Mouse (Mus musculus): Measurements from ENCODE around the gene Anapc1. TPM values are rescaled to one million over a fixed set of nuclear protein-coding genes. Genes with fewer than 3 reads are reported as not detected.
A peak's percentile ranks its signal among the peaks of the same experiment; 100 is the strongest.

Gene Anapc1
- total RNA-seq (2015) (53.6 and 63.7 TPM in 2 replicates), total RNA-seq (2017) (56.1 and 72.0 TPM in 2 replicates)

DNA sequence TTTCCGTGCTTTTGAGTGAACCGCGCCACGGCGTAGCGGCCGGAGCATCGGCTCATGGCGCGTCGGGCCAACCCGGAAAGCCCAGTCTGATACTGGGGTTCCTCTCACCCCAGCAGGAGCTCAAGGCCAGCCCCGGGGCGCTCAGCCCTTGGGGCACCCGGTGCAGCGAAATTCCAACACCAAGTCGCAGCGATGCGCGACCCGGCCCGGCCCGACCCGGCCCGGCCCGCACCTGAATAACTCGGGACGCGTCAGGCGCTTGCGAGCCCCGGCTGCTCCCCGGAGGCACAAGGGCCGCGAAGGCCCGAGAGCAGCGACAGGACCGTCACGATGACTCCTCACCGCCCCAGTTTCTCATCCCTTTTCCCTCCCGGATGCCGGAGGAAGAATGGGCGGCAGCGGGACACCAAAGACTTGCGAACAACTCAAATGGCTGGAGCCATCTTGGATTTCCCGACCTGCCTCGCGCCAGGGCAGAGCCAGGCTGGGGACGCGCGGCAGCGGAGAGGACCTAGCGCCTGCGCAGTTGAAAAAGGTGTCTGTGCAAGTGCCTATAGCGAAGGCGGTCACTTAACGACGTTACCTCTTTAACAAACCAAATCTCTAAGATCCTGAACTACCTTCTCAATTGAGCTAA lies at the start of gene Anapc1:
Gene Anapc1, minus strand, starts transcription at position 471 of the 637 bp plus-strand sequence.
- ATAC-seq (ENCODE audit: poor library complexity, severe bottlenecking): peak; percentile 100

DNA sequence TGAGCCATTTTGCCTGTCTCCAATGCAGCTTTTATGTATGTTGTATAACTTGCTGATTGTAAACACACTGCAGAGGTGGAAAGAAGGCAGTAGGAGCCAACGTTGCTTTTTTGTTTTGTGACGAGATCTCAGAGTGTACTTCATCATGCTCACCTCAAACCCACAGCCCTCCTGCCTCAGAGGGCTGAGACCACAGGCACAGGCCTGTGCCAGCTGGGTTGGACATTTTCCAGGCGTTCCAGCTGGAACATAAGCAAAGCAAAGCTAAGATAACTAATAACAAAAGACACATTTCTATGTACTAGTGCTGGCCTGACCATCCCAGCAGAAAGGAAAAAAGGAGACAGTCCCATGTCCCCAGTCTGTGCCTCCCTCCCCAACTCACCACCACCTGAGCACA lies 47.9 kb upstream of the Anapc1 start:
- no peak for ATAC-seq (ENCODE audit: poor library complexity, severe bottlenecking)

DNA sequence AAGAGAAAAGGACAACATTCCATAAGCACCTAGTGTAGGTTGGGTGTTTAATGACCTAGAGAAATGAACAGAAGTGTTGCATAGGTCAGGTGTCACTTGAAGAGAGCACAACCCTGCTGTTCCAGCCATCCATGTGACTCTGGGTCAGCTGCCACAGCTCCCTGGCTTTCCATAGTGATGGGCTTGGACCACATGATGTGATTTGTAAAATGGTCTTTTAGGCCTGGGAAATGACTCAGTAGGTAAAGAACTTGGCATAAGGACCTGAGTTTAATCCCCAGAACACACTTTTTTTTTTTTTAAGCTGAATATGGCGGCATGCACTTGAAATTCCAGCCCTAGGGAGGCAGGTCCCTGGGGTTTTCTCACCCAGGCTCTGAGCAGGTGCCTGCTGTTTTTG lies 44.8 kb upstream of the Anapc1 start:
- ATAC-seq (ENCODE audit: poor library complexity, severe bottlenecking): no peak

DNA sequence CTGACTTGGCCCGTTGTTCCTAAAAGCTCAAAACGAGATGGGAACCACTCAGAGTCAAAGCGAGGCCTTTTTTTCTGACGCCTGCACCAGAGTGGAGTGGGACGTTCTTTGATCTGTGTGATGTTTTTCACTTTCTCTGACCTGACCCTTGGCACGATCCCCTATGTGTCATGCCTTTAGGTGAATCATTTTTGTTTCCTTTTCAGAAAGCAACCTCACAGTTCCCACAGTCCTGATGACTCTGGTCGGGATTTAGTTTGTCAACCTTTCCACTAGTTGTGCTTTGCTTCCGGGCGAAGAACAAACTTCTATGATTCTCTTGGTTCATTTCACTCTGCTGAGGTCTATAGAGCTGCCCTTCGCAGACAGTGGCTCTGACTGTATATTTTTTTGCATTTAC lies 44.3 kb upstream of the Anapc1 start:
- ATAC-seq (ENCODE audit: poor library complexity, severe bottlenecking): no peak

DNA sequence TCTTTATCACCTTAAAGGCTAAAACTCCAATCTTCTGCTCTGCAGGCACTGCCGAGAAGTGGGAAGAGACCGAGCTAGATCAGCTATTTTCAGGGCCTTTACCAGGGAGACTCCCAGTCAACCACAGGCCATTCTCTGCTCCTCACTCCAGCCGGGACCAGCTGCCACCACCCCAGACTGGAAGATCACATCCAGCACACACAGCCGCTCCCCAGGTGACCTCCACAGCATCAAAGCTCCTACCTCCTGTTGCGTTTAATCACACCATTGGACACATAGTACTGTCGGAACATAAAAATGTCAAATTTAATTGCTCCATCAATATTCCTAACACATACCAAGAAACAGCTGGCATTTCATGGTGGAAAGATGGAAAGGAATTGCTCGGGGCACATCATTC lies 42.0 kb upstream of the Anapc1 start:
- no peak for ATAC-seq (ENCODE audit: poor library complexity, severe bottlenecking)

DNA sequence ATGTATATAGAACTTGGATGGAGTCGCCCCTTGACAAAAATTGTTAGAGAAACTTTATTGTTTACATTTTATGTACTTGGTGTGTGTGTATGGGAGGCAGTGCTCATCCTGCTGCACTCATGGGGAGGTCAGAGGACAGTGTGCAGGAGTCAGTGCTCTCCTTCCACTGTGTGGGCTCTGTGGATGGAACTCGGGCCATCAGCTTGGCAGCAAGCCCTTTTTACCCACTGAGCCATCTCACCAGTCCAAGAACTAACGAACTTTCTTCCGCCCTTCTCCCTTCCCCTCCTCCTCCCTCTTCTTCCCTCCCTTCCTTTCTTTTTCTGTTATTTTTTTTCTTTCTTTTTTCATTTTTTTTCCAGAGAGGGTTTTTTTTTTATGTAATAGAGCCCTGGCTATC lies 40.9 kb upstream of the Anapc1 start:
- ATAC-seq (ENCODE audit: poor library complexity, severe bottlenecking): no peak

DNA sequence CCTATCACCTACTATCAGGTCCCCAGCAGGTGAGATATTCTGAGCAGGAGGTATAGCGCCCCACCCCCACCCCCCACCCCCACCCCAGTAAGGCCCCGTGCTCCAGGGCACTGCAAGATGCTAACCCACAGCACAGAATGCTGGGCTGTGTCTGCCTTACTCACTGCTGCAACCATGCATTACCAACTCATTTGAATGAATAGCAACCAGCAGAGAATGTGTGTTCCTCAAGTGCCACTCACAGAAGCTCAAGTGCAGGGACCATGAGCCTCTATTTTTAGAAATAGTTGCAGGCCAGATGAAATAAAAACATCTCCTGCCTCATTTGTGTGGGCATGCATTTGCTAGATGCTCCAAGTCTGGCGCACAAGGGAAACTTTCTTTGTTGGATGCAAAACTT lies 40.4 kb upstream of the Anapc1 start:
- ATAC-seq (ENCODE audit: poor library complexity, severe bottlenecking): no peak

DNA sequence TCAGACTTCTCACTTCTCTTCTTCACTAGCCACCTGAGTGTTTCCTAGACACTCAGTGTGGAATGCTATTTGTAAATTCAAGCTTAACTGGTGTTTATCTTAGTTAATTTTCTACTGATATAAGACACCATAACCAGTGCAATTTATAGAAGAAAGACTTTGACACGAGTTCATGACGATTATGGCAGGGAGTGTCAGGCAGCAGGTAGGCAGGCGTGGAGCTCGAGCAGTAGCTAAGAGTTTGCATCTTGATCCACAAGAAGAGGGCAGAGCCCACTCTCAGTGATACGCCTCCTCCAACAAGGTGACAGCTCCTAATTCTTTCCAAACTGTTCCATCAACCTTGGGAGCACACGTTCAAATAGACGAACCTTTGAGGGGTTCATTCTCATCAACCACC lies 39.4 kb upstream of the Anapc1 start:
- ATAC-seq (ENCODE audit: poor library complexity, severe bottlenecking): no peak

DNA sequence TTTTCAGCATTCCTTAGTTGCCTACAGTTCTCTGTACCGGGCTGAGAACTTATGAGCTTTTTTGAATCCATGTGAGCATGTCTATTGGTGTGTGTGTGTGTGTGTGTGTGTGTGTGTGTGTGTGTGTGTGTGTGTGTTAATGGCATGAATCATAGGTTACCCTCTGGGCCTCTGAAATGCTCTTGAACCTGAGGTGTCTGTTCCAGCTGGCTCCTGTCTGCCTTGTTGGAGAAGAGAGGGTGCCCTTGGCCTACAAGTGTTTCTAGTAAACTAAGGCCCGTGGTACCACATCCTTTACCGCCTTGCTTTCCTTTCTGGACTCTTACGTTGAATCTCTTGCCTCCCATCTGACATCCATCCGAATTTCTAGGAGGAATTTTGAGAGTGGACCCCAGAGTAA lies 38.9 kb upstream of the Anapc1 start:
- no peak for ATAC-seq (ENCODE audit: poor library complexity, severe bottlenecking)

DNA sequence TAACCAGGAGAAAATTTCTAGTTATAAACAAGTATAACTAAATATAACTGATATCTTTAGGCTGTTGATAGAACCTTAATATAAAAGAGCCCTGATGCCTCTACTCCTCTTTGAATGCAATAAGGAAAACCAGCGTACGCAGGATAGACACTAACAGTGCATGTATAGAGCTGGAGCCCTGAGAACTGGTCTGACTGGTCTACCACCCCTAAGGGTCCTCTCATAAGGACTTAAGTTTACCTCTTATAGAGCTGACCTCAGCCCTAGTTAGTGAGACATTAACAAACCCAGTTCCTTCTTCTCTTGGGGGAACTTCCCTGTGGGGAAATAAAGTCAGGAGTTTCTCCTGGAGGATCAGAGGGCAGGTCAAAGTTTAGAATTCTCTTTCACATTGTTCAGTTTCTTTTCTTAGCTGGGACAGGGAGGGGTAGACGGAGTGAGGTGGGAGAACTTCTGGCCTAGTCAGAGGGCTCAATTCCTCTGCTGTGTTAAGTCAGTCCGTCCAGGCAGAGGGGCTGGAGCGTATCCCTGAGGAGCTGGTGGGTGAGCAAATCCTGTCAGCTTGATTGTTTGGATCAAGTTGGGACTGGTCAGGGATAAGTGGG lies 35.0 kb upstream of the Anapc1 start:
- no peak for ATAC-seq (ENCODE audit: poor library complexity, severe bottlenecking)

DNA sequence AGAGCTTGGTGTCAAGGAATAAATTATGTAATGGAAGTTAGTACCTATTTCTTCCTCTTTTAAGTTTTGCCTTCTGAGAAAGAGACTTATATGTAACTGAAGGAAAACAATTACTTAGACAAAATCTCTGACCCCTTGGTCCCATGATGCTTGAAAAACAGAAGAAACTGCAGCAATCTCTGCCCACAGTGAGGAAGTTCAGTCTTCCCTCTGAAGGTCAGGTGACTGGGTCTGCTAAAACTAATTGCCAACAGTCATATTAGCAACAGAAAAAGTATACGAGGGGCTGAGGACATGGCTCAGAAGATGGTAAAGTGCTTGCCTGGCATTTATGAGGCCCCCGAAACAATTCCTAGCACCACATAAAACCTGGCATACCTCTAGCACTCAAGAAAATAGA lies 32.2 kb upstream of the Anapc1 start:
- ATAC-seq (ENCODE audit: poor library complexity, severe bottlenecking): no peak

DNA sequence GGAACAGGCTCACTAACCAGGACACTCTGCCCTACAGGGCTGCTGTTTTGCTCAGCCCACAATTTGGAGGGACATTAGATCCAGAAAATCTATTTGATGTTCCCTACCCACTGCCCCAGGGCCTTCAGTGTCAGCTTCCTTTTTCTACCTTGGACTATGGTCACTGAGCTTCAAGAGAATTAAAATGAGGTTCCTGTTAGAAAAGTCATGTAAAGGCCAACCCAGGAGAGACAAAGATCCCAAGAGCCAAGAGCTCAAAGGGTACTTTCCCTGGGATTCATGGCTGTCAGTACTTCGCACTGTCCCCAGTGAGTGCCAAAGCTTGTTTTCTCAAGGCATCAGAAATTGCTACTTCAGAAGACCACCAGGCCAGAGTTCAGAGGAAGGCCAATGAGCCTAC lies 28.8 kb upstream of the Anapc1 start:
- no peak for ATAC-seq (ENCODE audit: poor library complexity, severe bottlenecking)

DNA sequence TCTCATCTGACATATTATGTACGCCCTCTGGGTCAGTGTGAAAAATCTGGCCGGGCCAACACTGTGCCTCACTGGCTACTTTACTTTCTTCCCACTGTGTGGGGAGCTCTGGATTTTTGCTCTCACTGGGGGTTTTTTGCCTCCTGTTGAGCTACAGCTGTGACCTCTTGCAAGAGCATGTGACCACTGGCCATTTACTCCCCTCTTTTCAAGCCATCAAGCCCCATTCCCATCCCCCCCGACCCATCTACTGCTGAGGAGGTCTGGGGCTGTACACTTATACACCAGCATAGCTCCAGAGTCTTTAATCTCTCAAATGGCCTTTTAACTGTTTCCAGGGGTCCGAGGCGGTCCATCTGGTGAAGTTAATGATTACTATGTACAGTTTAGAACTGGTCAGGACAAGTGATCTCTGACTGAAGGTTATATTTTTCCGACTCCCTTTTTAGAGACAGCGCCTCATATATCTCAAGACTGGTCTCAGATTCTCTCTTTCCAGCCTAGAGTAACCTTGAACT lies 27.6 kb upstream of the Anapc1 start:
- ATAC-seq (ENCODE audit: poor library complexity, severe bottlenecking): no peak

DNA sequence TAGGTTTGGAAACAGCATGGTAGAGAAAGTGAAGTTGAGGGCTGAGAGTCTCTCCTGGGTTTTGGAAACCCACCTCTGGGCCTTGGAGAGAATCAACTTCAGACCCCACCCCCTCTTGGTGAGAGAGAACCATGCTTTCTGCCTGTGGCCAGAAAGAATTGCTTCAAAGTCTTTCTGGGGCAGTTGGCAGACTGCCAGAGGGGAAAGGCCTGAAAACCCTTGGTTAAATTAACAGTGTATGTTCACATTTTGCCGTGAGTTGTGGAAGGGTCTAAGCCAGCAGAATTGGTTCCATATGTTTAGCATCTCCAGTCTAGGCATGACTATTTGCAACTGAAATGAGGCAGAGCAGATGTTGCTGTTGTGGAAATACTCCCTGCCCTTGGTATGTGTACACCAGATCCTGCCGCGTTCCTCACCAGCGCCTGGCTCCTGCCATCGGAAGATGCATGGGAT lies 26.4 kb upstream of the Anapc1 start:
- ATAC-seq (ENCODE audit: poor library complexity, severe bottlenecking): no peak

DNA sequence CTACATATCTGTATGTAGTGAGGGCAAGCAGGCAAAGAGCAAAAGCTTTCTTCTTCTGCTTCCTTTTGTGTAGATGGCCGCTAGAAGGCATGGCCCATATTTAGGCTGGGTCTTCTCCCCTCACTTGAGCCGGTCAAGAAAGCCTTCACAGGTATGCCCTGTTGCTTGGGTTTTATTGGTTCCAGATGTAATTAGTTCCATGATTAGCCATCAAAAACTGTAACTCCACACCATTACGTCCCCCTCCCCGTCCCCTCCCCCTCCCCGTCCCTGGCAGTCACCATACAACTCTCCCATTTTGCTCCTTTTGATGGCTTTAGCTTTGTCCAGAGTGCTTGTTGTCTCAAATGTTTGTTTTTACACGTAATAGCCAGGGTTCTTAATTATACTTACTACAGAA lies 25.7 kb upstream of the Anapc1 start:
- ATAC-seq (ENCODE audit: poor library complexity, severe bottlenecking): no peak

DNA sequence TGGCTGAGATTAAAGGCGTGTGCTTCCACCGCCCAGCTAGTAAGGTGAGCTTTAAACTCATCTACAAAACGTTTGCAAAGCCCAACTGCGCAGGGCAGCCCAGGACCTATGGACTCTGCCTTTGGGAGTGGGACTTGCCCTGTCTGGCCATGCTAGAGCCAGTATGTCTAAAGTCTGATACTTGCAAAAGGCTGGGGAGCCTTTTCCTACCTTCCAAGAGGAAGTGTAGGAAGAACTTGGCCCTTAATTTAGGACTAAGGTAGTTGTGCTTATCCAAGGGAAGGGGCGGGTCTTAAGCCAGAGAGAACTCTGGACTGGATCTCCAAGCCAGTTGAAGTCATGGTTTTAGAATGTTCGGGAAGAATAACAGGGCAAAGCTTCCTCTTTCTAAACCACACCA lies 23.4 kb upstream of the Anapc1 start:
- no peak for ATAC-seq (ENCODE audit: poor library complexity, severe bottlenecking)

DNA sequence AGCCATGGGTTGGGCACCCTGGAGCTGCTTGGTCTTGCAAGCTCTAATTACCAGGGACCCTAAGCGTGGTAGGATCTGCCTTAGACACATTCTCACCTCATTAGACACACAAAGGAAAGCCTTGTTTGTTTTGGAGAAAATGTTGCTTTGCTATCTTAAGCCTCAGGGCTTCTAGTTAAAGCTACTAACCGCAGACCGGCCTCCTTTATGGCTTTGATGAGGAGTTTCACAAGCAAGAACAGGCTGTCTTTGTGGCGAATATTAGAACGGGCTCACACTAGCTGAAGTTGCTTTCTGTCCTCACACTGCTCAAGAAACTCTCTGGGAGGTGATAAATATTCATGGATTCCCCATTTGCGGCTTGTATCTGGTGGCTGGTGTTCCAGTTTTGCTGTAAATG lies 22.1 kb upstream of the Anapc1 start:
- ATAC-seq (ENCODE audit: poor library complexity, severe bottlenecking): 0 out of 2 replicates have a peak, but pooled peaks have one; percentile 40

DNA sequence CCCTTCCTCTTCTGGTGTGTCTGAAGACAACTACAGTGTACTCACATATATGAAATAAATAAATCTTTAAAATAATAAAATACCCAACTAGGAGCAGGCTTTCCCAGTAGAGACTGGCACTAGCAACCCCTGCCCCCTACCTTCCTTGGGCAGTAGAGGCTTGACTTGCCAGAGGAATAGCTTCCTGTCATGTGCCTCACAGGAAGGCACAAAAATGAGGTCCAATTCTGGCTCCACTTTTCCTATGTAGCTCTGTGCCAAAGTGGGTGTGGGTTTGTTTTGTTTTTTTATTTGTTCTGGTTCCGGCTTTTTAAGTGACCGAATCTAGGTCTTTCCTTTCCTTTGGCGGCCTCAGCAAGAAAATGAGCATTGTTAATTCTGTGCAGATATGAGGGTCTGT lies 17.3 kb upstream of the Anapc1 start:
- no peak for ATAC-seq (ENCODE audit: poor library complexity, severe bottlenecking)

DNA sequence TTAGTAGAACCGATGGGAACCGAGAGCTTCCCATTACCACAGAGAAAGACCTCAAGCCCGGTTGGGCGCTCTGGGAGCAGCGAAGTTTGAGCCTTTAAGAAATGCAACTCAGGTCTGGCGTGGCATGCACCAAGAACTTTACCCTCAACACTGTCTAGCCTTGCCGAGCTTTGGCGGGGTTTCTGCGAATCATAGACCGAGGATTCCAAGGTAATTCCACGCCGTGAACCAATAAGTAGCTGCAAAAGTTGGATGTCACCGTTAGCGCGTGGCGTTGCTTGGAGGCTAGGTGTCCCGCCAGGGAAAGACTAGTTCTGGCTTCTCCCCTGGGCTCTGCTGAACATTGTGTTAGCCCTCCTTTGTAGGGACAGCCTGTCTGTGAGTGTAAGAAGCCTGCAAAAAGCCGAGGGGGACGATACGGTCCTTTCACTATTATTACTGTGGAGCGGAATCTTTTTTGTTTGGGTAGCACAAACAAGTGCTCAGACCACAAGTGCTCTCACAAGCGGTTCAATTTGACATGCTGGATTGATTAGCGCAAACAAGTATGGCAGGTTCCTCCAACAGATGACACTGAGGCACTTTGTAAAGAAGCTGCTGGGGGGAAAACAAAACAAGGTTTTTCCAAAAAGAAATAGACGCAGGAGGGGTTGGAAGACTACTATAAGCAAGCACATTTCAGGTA lies 12.2 kb upstream of the Anapc1 start:
- ATAC-seq (ENCODE audit: poor library complexity, severe bottlenecking): peak; percentile 13; the same call in 1 of the 2 replicates

DNA sequence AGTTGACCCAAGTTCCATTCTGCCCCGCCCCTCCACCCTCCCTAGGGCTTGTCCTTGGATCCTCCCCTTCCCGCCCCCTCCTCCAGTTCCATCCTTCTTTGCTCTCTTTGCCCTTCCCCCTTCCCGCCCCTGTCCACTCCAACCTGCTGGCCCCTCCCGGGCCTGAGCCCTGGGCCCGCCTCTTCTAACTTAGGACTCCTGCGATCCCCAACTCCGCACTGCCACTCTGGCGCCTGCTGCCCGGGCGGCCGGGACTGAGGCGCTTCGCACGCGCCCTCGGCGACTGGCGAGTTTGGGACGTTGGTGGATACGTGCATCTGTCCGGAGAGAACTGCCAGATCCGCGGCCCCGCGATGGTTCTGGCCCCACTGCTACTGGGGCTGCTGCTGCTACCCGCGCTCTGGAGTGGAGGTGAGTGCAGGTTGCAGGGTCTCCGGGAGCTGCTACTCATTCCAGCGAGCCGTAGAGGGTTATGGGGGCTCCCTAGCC lies 11.5 kb upstream of the Anapc1 start, which contains the start of gene Mertk:
Gene Mertk, plus strand, starts transcription at position 264 of the 489 bp plus-strand sequence.
- ATAC-seq (ENCODE audit: poor library complexity, severe bottlenecking): peak; percentile 32

DNA sequence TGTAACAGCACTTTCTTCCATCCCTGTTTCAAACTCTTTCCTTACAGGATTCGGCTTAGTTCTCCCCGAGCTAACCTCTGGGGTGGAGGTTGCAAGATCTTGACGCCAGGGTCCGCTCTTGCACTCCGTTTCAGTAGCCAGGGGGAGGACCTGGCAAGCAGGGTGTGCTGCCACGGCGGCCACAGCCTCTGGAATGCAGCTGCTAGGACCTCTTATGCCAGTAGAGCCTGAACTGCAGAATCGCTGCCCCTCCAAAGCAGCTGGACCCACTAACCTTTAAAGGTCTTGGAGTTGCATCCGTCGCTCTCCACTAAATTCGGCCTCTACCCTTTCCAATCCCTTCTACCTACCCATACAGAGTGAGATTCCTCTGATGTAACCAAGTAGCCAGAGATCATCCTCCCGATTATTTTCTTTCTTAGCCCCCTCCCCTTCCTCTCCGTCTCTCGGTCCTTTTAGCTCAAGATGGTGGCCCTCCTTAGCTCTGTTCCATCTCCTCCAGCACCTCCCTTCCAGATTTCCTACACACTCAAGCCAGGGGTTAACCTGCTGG lies 11.0 kb upstream of the Anapc1 start:
- ATAC-seq (ENCODE audit: poor library complexity, severe bottlenecking): peak; percentile 97
